ENCODE assay signal across 9 mouse cellular contexts in the genomic region with DNA sequence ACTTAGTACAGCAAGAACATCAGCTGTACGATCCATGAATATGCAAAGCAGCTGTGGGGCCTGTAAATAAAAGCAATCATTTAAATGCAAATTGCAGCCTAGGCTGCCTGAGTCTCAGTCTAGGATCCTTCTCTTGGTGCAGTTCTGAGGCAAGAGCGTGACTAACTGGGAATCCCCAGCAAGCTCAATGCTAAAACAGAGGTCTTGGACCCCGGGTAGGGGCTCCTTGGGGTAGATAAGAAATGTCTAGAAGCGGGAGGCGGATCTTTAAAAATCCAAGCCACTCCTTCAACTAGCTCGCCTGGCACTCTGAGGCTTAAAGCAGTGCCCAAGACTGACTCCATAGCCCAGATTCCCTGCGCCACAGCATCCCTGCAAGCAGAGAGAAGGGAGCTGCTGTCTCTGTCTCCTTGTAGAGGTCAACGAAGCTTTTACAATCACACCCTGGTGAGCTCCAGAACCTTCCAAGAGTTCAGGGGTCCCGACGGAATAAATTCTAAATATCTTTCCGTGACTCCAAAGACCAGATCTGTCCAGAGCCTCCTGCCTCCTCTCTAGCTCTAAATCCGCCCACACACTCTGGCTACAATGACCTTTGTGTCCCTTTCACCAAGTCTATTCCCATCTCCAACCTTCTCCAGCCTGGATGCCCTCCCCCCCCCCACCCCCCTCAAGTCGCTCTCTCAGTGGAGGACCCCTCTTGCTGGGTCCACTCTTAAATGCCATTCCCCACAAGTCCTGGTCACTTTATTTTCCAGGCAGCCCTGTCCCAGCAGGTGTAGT. TPM values are rescaled to one million over a fixed set of nuclear protein-coding genes. Genes with fewer than 3 reads are reported as not detected.
A peak's percentile ranks its signal among the peaks of the same experiment; 100 is the strongest.
DNase-seq lines count a peak whose midpoint lies in the region; ATAC-seq and TF ChIP-seq lines count a peak whose summit lies in the region.
"Had no signal": no experiment of that assay in that cellular context is flagged by ENCODE, and none has a peak within 500 bp of the region (broad histone marks: within the 10 kb centered on the region; RNA-seq: fewer than 3 reads in every experiment).

No protein-coding gene starts in this region.

- no peak overlapping the region for H3K4me3 ChIP-seq in heart, adult 2 months
- peak overlapping the region; percentile 84 for H3K4me3 ChIP-seq in E14TG2a.4 (replicated peaks; ENCODE audit: low read length)
- peak overlapping the region; percentile 74 for H3K4me3 ChIP-seq in embryonic facial prominence, embryonic 14.5 days (ENCODE audit: low read depth, low read length)
- peak overlapping the region; percentile 62 for H3K4me3 ChIP-seq in limb, embryonic 14.5 days (replicated peaks; ENCODE audit: low read length)

- intact Hi-C loops in heart, adult 2 months (cut with DNase I): no loop called here
- intact Hi-C loops in heart, postnatal 10 days (cut with DNase I): loop anchor here (2.0 kb wide), 3 partner anchors 62 to 138 kb away; a partner anchor contains a TSS

- H3K4me1 ChIP-seq in heart, adult 2 months (ENCODE audit: control insufficient read depth, insufficient read depth, low read length): peaks cover 13% of the 10 kb centered on the region
- H3K4me1 ChIP-seq in E14TG2a.4 (replicated peaks; ENCODE audit: low read depth, low read length): peaks cover 68% of the 10 kb centered on the region
- peaks cover 25% of the 10 kb centered on the region for H3K4me1 ChIP-seq in embryonic facial prominence, embryonic 14.5 days (ENCODE audit: control insufficient read depth, insufficient read depth, low read length)
- peaks cover 20% of the 10 kb centered on the region for H3K4me1 ChIP-seq in limb, embryonic 14.5 days (ENCODE audit: control insufficient read depth, insufficient read depth, low read length)

- WGBS in heart, adult 2 months: 44% methylated on average over 13 of the region's 13 CpGs
- 34% methylated on average over 13 of the region's 13 CpGs for WGBS in embryonic facial prominence, embryonic 14.5 days
- 49% methylated on average over 13 of the region's 13 CpGs for WGBS in limb, embryonic 14.5 days

- no peak for ATAC-seq in embryonic facial prominence, embryonic 14.5 days (ENCODE audit: low read depth)
- no peak for ATAC-seq in limb, embryonic 14.5 days (ENCODE audit: low FRiP score, low read depth)

- TF ChIP-seq POLR2A in heart, adult 2 months (IDR thresholded peaks at IDR 0.05; ENCODE audit: insufficient read depth, low read depth, low read length): no peak
- no peak for TF ChIP-seq POLR2A in limb, embryonic 14.5 days (IDR thresholded peaks at IDR 0.05; ENCODE audit: borderline replicate concordance, extremely low read depth, insufficient read depth, insufficient read length)

- DNase-seq in heart, adult 2 months: no peak
- no peak for DNase-seq in heart, postnatal 10 days
- DNase-seq in embryonic facial prominence, embryonic 14.5 days (ENCODE audit: low spot score): peak; percentile 49
- no peak for DNase-seq in limb, embryonic 14.5 days (ENCODE audit: low spot score)
- no peak for DNase-seq in urinary bladder, postnatal 14 days (ENCODE audit: low spot score)
- no peak for DNase-seq in thymus, postnatal 25 days
- no peak for DNase-seq in lung, postnatal 25 days (ENCODE audit: low spot score)

- H3K27me3 ChIP-seq in heart, adult 2 months (ENCODE audit: control insufficient read depth, insufficient read depth, low read length): no peaks in the 10 kb centered on the region
- H3K27me3 ChIP-seq in E14TG2a.4 (ENCODE audit: insufficient read depth, low read length): peaks cover 27% of the 10 kb centered on the region
- no peaks in the 10 kb centered on the region for H3K27me3 ChIP-seq in embryonic facial prominence, embryonic 14.5 days (replicated peaks; ENCODE audit: control insufficient read depth, insufficient read depth, low read length)
- no peaks in the 10 kb centered on the region for H3K27me3 ChIP-seq in limb, embryonic 14.5 days (ENCODE audit: control insufficient read depth, insufficient read depth, low read length)

- no peak overlapping the region for H3K9ac ChIP-seq in heart, adult 2 months (ENCODE audit: low read depth, low read length)
- H3K9ac ChIP-seq in embryonic facial prominence, embryonic 14.5 days (ENCODE audit: low read depth, low read length): peak overlapping the region; percentile 80; the same call in 1 of the 2 replicates
- H3K9ac ChIP-seq in limb, embryonic 14.5 days (ENCODE audit: low read depth, low read length, severe bottlenecking): peak overlapping the region; percentile 1; the same call in 1 of the 2 replicates

- H3K27ac ChIP-seq in heart, adult 2 months: peak overlapping the region; percentile 81
- 0 out of 2 replicates have a peak overlapping the region, but pooled peaks have one; percentile 41 for H3K27ac ChIP-seq in embryonic facial prominence, embryonic 14.5 days (replicated peaks; ENCODE audit: low read depth, low read length)
- no peak overlapping the region for H3K27ac ChIP-seq in limb, embryonic 14.5 days (replicated peaks; ENCODE audit: low read depth, low read length)

- no peaks in the 10 kb centered on the region for H3K36me3 ChIP-seq in heart, adult 2 months (ENCODE audit: control insufficient read depth, insufficient read depth, low read length)
- H3K36me3 ChIP-seq in E14TG2a.4 (ENCODE audit: insufficient read depth, low read length): no peaks in the 10 kb centered on the region
- no peaks in the 10 kb centered on the region for H3K36me3 ChIP-seq in embryonic facial prominence, embryonic 14.5 days (ENCODE audit: control insufficient read depth, insufficient read depth, low read length)
- H3K36me3 ChIP-seq in limb, embryonic 14.5 days (ENCODE audit: control insufficient read depth, insufficient read depth, low read length): no peaks in the 10 kb centered on the region

- TF ChIP-seq CTCF in heart, adult 2 months (IDR thresholded peaks at IDR 0.05): no peak
- no peak for TF ChIP-seq CTCF in E14TG2a.4 (conservative IDR thresholded peaks at IDR 0.05; ENCODE audit: low read length)

- peak overlapping the region; percentile 93 for H3K4me2 ChIP-seq in embryonic facial prominence, embryonic 14.5 days (ENCODE audit: low read depth, low read length)
- peak overlapping the region; percentile 93 for H3K4me2 ChIP-seq in limb, embryonic 14.5 days (replicated peaks; ENCODE audit: low read depth, low read length, severe bottlenecking)

- H3K79me2 ChIP-seq in heart, adult 2 months (replicated peaks; ENCODE audit: control insufficient read depth, insufficient read depth, low read length): no peaks in the 10 kb centered on the region

- no peak for TF ChIP-seq EP300 in heart, adult 2 months (IDR thresholded peaks at IDR 0.05; ENCODE audit: insufficient read depth, low read depth, low read length)

- 0 out of 2 replicates have a peak, but pooled peaks cover 3% of the 10 kb centered on the region for H3K9me3 ChIP-seq in E14TG2a.4 (ENCODE audit: low read length)
- no peaks in the 10 kb centered on the region for H3K9me3 ChIP-seq in embryonic facial prominence, embryonic 14.5 days (ENCODE audit: control insufficient read depth, low read length)
- no peaks in the 10 kb centered on the region for H3K9me3 ChIP-seq in limb, embryonic 14.5 days (ENCODE audit: control insufficient read depth, low read length)

RNA-seq across cellular contexts. Expression of a gene that starts 2.2 kb away (rescaled TPM):
- total RNA-seq in heart, adult 2 months (2021): 10 to 100 TPM; 11.3 to 11.6 TPM
- polyA plus RNA-seq in heart, adult 2 months (2012; rRNA removed): 20.4 and 24.0 TPM in 2 replicates
- 10 to 100 TPM; 20.7 to 22.4 TPM for total RNA-seq in heart, postnatal 10 days (2021)
- 17.0 and 17.7 TPM in 2 replicates for polyA plus RNA-seq in embryonic facial prominence, embryonic 14.5 days (2014; fragmentation: Nextera tagmentation; extraction: Ambion mirVana)
- 24.9 and 34.7 TPM in 2 replicates for polyA plus RNA-seq in limb, embryonic 14.5 days (2012; rRNA removed)
- polyA plus RNA-seq in limb, embryonic 14.5 days (2014; fragmentation: Nextera tagmentation; extraction: Ambion mirVana): 14.0 and 15.0 TPM in 2 replicates
- total RNA-seq: MEL had no signal
